Comparison of ENCODE assay signal across 8 mouse cellular contexts in the genomic region with DNA sequence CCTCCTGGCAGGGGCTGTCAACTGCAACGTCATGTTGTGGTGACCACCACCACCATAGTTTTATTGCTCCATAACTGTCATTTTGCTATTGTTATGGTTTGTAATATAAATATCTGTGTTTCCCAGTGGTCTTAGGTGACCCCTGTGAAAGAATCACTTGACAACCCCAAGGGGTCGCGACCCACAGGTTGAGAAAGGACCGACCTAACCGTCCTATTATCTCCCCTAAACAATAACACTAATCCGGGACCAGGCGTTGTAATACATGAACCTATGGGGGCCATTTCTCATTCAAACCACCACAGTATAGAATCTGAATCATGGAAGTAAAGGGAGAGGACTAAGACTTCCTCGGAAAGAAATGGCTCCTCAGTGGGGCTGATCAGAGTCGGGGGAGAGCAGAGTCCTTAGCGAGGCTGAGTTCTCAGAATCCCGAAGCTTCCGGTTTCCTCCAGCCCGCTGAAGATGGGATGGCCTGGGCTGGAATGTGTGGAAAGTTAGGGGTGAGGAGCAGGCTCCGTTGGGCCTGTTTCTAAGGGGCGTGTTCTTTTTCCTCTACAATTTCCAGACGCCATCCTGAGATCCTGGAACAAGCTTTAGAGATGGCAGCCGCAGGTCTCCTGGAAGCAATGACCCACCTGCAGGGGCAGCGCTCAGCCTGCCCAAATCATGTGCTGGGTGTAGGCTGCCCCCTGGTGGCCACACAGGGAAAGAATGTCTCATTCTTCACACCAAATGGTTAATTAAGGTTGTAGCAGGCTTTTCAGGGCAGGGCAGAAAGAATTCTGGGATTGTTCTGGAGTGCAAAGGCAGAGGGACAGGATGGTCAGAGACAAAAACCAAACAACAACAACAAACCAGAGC. TPM values are rescaled to one million over a fixed set of nuclear protein-coding genes. Genes with fewer than 3 reads are reported as not detected.
DNase-seq lines count a peak whose midpoint lies in the region; ATAC-seq and TF ChIP-seq lines count a peak whose summit lies in the region.

No protein-coding gene starts in this region.

- TF ChIP-seq CTCF in lung, embryonic 14.5 days (IDR thresholded peaks at IDR 0.05; ENCODE audit: low read depth) = peak; percentile 99

- peak overlapping the region; percentile 59 for H3K4me2 ChIP-seq in forebrain, embryonic 13.5 days
- peak overlapping the region; percentile 57 for H3K4me2 ChIP-seq in lung, embryonic 14.5 days

- peak overlapping the region; percentile 14 to 45; a peak in 2 of 4 replicates for H3K4me3 ChIP-seq in ES-E14 (ENCODE audit: insufficient read depth in 1 of 2, low read depth in 1 of 2, low read length in 2 of 2, poor library complexity in 1 of 2, severe bottlenecking in 1 of 2)
- H3K4me3 ChIP-seq in forebrain, embryonic 13.5 days = peak overlapping the region; percentile 25
- H3K4me3 ChIP-seq in lung, embryonic 14.5 days (ENCODE audit: low read depth, low read length) = peak overlapping the region; percentile 24

- ATAC-seq in forebrain, embryonic 13.5 days = peak; percentile 44; the same call in 1 of the 2 replicates
- no peak for ATAC-seq in lung, embryonic 14.5 days (ENCODE audit: insufficient read depth)

- H3K9me3 ChIP-seq in ES-E14 (ENCODE audit: control insufficient read depth, insufficient read depth, low read depth, low read length) = no peaks in the 10 kb centered on the region
- H3K9me3 ChIP-seq in forebrain, embryonic 13.5 days (replicated peaks) = no peaks in the 10 kb centered on the region
- H3K9me3 ChIP-seq in lung, embryonic 14.5 days (ENCODE audit: low read depth, low read length) = no peaks in the 10 kb centered on the region

- H3K27me3 ChIP-seq in forebrain, embryonic 13.5 days = no peaks in the 10 kb centered on the region
- peaks cover 7% of the 10 kb centered on the region; the same call in 1 of the 2 replicates for H3K27me3 ChIP-seq in lung, embryonic 14.5 days (ENCODE audit: insufficient read depth, low read length)

- intact Hi-C loops in heart, postnatal 25 days (cut with DNase I) = loop anchor here (2.0 to 10.0 kb wide), 3 partner anchors 84 to 352 kb away; partner anchors contain the start of genes Hspb9 and Kat2a

- peaks cover 5 to 26% of the 10 kb centered on the region in 2 experiments; a peak in 3 of 4 replicates for H3K4me1 ChIP-seq in ES-E14 (ENCODE audit: control insufficient read depth in 2 of 2, insufficient read depth in 2 of 2, low read length in 2 of 2, poor library complexity in 1 of 2)
- peaks cover 24% of the 10 kb centered on the region for H3K4me1 ChIP-seq in forebrain, embryonic 13.5 days
- peaks cover 29% of the 10 kb centered on the region for H3K4me1 ChIP-seq in lung, embryonic 14.5 days (ENCODE audit: insufficient read depth)

- DNase-seq in ES-E14 (ENCODE audit: low read depth, low spot score) = peak; percentile 83
- DNase-seq in c-Kit-positive CD71-negative TER-119-negative erythroid progenitor cells, embryonic 14.5 days (ENCODE audit: low read depth) = peak; percentile 72
- peak; percentile 59 for DNase-seq in heart, postnatal 25 days (ENCODE audit: low spot score)
- DNase-seq in layer of hippocampus, adult 18-20 months (ENCODE audit: low spot score in 2 of 2) = peak; percentile 67 to 84
- DNase-seq in lung, embryonic 14.5 days = peak; percentile 89
- peak; percentile 83 for DNase-seq in ovary, postnatal 10 days (ENCODE audit: low spot score)
- DNase-seq in thymus, postnatal 10 days (ENCODE audit: low spot score in 2 of 2) = peak; percentile 76 to 88

- H3K9ac ChIP-seq in ES-E14 (ENCODE audit: insufficient read depth, low read depth, low read length, poor library complexity, severe bottlenecking) = peak overlapping the region; percentile 42; the same call in 1 of the 2 replicates
- H3K9ac ChIP-seq in forebrain, embryonic 13.5 days = peak overlapping the region; percentile 60
- H3K9ac ChIP-seq in lung, embryonic 14.5 days = no peak overlapping the region

- H3K36me3 ChIP-seq in ES-E14 (ENCODE audit: control insufficient read depth, insufficient read depth, low read length, poor library complexity, severe bottlenecking) = peaks cover 2% of the 10 kb centered on the region; the same call in 1 of the 2 replicates
- H3K36me3 ChIP-seq in forebrain, embryonic 13.5 days (ENCODE audit: poor library complexity, severe bottlenecking) = peaks cover 19% of the 10 kb centered on the region
- H3K36me3 ChIP-seq in lung, embryonic 14.5 days (ENCODE audit: insufficient read depth) = peaks cover 13% of the 10 kb centered on the region; the same call in 1 of the 2 replicates

- in situ Hi-C loops in ES-E14 (cut with MboI; ENCODE audit: low sequenced_read_pairs in 2 of 2, unreplicated experiment in 2 of 2) = loop anchor here in 1 of 2 experiments (10.0 kb wide), 1 partner anchor 82 kb away; no protein-coding TSS in a partner anchor

- H3K27ac ChIP-seq in ES-E14 (ENCODE audit: insufficient read depth, low read depth, low read length, poor library complexity, severe bottlenecking) = no peak overlapping the region
- H3K27ac ChIP-seq in forebrain, embryonic 13.5 days = no peak overlapping the region; the same call in 1 of the 2 replicates
- peak overlapping the region; percentile 48 for H3K27ac ChIP-seq in lung, embryonic 14.5 days (ENCODE audit: low read depth)

- WGBS in forebrain, embryonic 13.5 days = 15% methylated on average over 18 of the region's 18 CpGs
- WGBS in lung, embryonic 14.5 days = 15% methylated on average over 18 of the region's 18 CpGs

TF ChIP-seq in ES-E14, 5 proteins besides CTCF, POLR2A, EP300 and RAD21:
- no peak for TF ChIP-seq MAFK (IDR thresholded peaks at IDR 0.05; ENCODE audit: insufficient read depth, low read depth, low read length)
- no peak for TF ChIP-seq HCFC1 (IDR thresholded peaks at IDR 0.05; ENCODE audit: borderline replicate concordance, insufficient read depth, low read length)
- TF ChIP-seq ZNF384 (IDR thresholded peaks at IDR 0.05; ENCODE audit: low read depth, low read length) = 0 out of 2 replicates have a peak, but pooled peaks have one; percentile 28
- TF ChIP-seq CHD2 (IDR thresholded peaks at IDR 0.05; ENCODE audit: low read depth, low read length) = peak; percentile 97
- peak; percentile 88 for TF ChIP-seq ZC3H11A (IDR thresholded peaks at IDR 0.05; ENCODE audit: borderline replicate concordance, low read depth, low read length)

RNA-seq across cellular contexts. Expression of gene Naglu, which starts 3.0 kb away (rescaled TPM):
- 4.7 and 9.2 TPM in 2 replicates for total RNA-seq in ES-E14 (2012; rRNA removed)
- 4.8 and 6.5 TPM in 2 replicates for polyA plus RNA-seq in forebrain, embryonic 13.5 days (2015; fragmentation: Nextera tagmentation; extraction: Ambion mirVana)
- total RNA-seq in heart, postnatal 25 days (2021) = 1 to 10 TPM; 8.0 to 8.7 TPM
- 1 to 10 TPM; 6.9 to 8.6 TPM for total RNA-seq in layer of hippocampus, adult 18-20 months (2021)
- 13.2 and 14.0 TPM in 2 replicates for polyA plus RNA-seq in lung, embryonic 14.5 days (2014; fragmentation: Nextera tagmentation; extraction: Ambion mirVana)

RNA-seq across cellular contexts. Expression of gene Hsd17b1, which starts 11.4 kb away (rescaled TPM):
- total RNA-seq in ES-E14 (2012; rRNA removed) = 2.4 and 3.4 TPM in 2 replicates
- polyA plus RNA-seq in forebrain, embryonic 13.5 days (2015; fragmentation: Nextera tagmentation; extraction: Ambion mirVana) = not detected in 2 replicates
- under 1 TPM; 0.55 to 0.64 TPM for total RNA-seq in heart, postnatal 25 days (2021)
- total RNA-seq in layer of hippocampus, adult 18-20 months (2021) = 1 to 10 TPM in 1 of 2 experiments, under 1 TPM in 1; 0.66 to 1.5 TPM
- not detected in 2 replicates for polyA plus RNA-seq in lung, embryonic 14.5 days (2014; fragmentation: Nextera tagmentation; extraction: Ambion mirVana)

RNA-seq across cellular contexts. Expression of gene Coasy, which starts 15.6 kb away (rescaled TPM):
- 21.9 and 22.9 TPM in 2 replicates for total RNA-seq in ES-E14 (2012; rRNA removed)
- 45.8 and 48.2 TPM in 2 replicates for polyA plus RNA-seq in forebrain, embryonic 13.5 days (2015; fragmentation: Nextera tagmentation; extraction: Ambion mirVana)
- total RNA-seq in heart, postnatal 25 days (2021) = 10 to 100 TPM; 15.8 to 17.1 TPM
- total RNA-seq in layer of hippocampus, adult 18-20 months (2021) = 10 to 100 TPM; 24.5 to 25.7 TPM
- 37.9 and 38.0 TPM in 2 replicates for polyA plus RNA-seq in lung, embryonic 14.5 days (2014; fragmentation: Nextera tagmentation; extraction: Ambion mirVana)

RNA-seq across cellular contexts. Expression of gene Mlx, which starts 20.3 kb away (rescaled TPM):
- 30.7 and 42.0 TPM in 2 replicates for total RNA-seq in ES-E14 (2012; rRNA removed)
- 71.1 and 81.2 TPM in 2 replicates for polyA plus RNA-seq in forebrain, embryonic 13.5 days (2015; fragmentation: Nextera tagmentation; extraction: Ambion mirVana)
- 10 to 100 TPM; 19.1 to 21.4 TPM for total RNA-seq in heart, postnatal 25 days (2021)
- 10 to 100 TPM; 41.6 to 44.3 TPM for total RNA-seq in layer of hippocampus, adult 18-20 months (2021)
- polyA plus RNA-seq in lung, embryonic 14.5 days (2014; fragmentation: Nextera tagmentation; extraction: Ambion mirVana) = 39.1 and 40.5 TPM in 2 replicates

RNA-seq across cellular contexts. Expression of gene Psmc3ip, which starts 28.5 kb away (rescaled TPM):
- total RNA-seq in ES-E14 (2012; rRNA removed) = 20.6 and 31.5 TPM in 2 replicates
- polyA plus RNA-seq in forebrain, embryonic 13.5 days (2015; fragmentation: Nextera tagmentation; extraction: Ambion mirVana) = 63.3 and 64.1 TPM in 2 replicates
- 1 to 10 TPM; 3.1 TPM for total RNA-seq in heart, postnatal 25 days (2021)
- 1 to 10 TPM; 3.4 to 5.4 TPM for total RNA-seq in layer of hippocampus, adult 18-20 months (2021)
- polyA plus RNA-seq in lung, embryonic 14.5 days (2014; fragmentation: Nextera tagmentation; extraction: Ambion mirVana) = 39.9 and 44.1 TPM in 2 replicates
